Mouse (Mus musculus) lung, postnatal 0 days (tissue): Measurements from ENCODE around the gene Parvb. TPM values are rescaled to one million over a fixed set of nuclear protein-coding genes. Genes with fewer than 3 reads are reported as not detected.
A peak's percentile ranks its signal among the peaks of the same experiment; 100 is the strongest.

Source experiments
- ATAC-seq: fragments of 200-750 bp; cut with Nextera tagmentation; 2 replicates; pipeline ENCODE4 v1.8.0; 2017; ENCODE audit warnings: moderate library complexity
- DNase-seq: peaks from one replicate; pipeline ENCODE4 v3.0.0-alpha.2; 2016; ENCODE audit warnings: low spot score
- H3K27ac ChIP-seq: fragments of 300-500 bp; sonication (generic); 2 replicates; pipeline ENCODE4 v1.5.1; 2014; ENCODE audit warnings: antibody characterized with exemption, mild to moderate bottlenecking, low read length, mixed read lengths
- H3K27me3 ChIP-seq: fragments of 300-500 bp; sonication (generic); replicated peaks from 2 replicates; pipeline ENCODE4 v1.6.1; 2014; ENCODE audit warnings: low read length, mixed read lengths; ENCODE audit not compliant: insufficient read depth
- H3K36me3 ChIP-seq: fragments of 300-500 bp; sonication (generic); 2 replicates; pipeline ENCODE4 v1.6.1; 2014; ENCODE audit warnings: low read length, mixed read lengths; ENCODE audit not compliant: insufficient read depth
- H3K4me1 ChIP-seq: fragments of 300-500 bp; sonication (generic); 2 replicates; pipeline ENCODE4 v1.6.1; 2014; ENCODE audit warnings: antibody characterized with exemption, low read depth, low read length, mixed read lengths; ENCODE audit not compliant: insufficient read depth
- H3K4me2 ChIP-seq: fragments of 300-500 bp; sonication (generic); replicated peaks from 2 replicates; pipeline ENCODE4 v1.6.1; 2014; ENCODE audit warnings: low read depth, mild to moderate bottlenecking, low read length, moderate library complexity, mixed read lengths
- H3K4me3 ChIP-seq: fragments of 300-500 bp; sonication (generic); 2 replicates; pipeline ENCODE4 v1.5.1; 2014; ENCODE audit warnings: low read depth, low read length
- H3K9ac ChIP-seq: fragments of 300-500 bp; sonication (generic); replicated peaks from 2 replicates; pipeline ENCODE4 v1.6.1; 2014; ENCODE audit warnings: low read depth, mild to moderate bottlenecking
- H3K9me3 ChIP-seq: fragments of 300-500 bp; sonication (generic); 2 replicates; pipeline ENCODE4 v1.6.1; 2016; ENCODE audit warnings: low read length, mixed read lengths
- CTCF ChIP-seq: IDR thresholded peaks from 2 replicates; pipeline ENCODE4 v1.5.1; 2016; ENCODE audit warnings: antibody characterized with exemption, mild to moderate bottlenecking
- EP300 ChIP-seq: IDR thresholded peaks from 2 replicates; pipeline ENCODE4 v1.6.1; 2016; ENCODE audit warnings: antibody characterized with exemption, mild to moderate bottlenecking, control low read depth
- WGBS: fragments of 180-500 bp; shearing (Covaris S2); extraction: QIAGEN DNeasy Blood & Tissue Kit; methylation state at CpG from one replicate; pipeline ENCODE4 v1.1.7; 2014; 5-methylcytosine and 5-hydroxymethylcytosine counted together
- polyA plus RNA-seq: library from polyadenylated mRNA; unstranded; fragments of >200 nt; fragmentation: Nextera tagmentation; extraction: Ambion mirVana; gene quantifications from 2 replicates; pipeline ENCODE4 v1.2.1, GENCODE M21; 2015

Gene Parvb
- polyA plus RNA-seq, 1 experiment from 2014 or later = 8.5 TPM

DNA sequence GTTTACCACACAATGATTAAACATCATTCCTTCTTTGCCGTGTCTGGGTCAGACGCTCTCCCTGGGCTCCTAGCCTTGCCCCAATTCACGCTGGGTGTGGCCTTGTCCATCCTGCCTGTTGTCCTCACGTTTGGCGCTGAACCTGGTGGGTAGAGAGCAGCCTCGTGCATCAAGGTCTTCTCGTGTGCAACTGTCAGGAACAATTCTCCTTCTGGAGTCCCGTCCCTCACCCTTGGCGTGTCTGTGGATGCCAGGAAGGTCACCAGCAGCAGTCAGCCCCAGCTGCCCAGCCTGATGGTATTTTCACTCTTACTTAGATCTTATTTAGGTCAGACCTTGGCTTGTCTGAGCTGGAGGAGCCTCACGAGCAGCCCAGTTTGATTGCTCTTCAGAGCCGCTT lies 33.3 kb downstream of the Parvb start:
- DNase-seq = no peak
- no peaks in the 10 kb centered on the region for H3K9me3 ChIP-seq
- ATAC-seq = no peak
- no peak overlapping the region for H3K4me3 ChIP-seq
- no peak overlapping the region for H3K27ac ChIP-seq
- no peak overlapping the region for H3K9ac ChIP-seq
- no peaks in the 10 kb centered on the region for H3K4me1 ChIP-seq
- H3K4me2 ChIP-seq = no peak overlapping the region
- no peak for TF ChIP-seq EP300
- no peak for TF ChIP-seq CTCF
- 54% methylated on average over 11 of the region's 11 CpGs for WGBS
- no peaks in the 10 kb centered on the region for H3K27me3 ChIP-seq
- no peaks in the 10 kb centered on the region for H3K36me3 ChIP-seq

- no peaks in the 10 kb centered on the region for H3K27me3 ChIP-seq
- no peak overlapping the region for H3K9ac ChIP-seq
- no peak overlapping the region for H3K4me3 ChIP-seq
- H3K9me3 ChIP-seq = no peaks in the 10 kb centered on the region
- TF ChIP-seq EP300 (no peak), CTCF (no peak)
- no peaks in the 10 kb centered on the region for H3K4me1 ChIP-seq
- WGBS = 68% methylated on average over 4 of the region's 4 CpGs
- H3K27ac ChIP-seq = no peak overlapping the region
- DNase-seq (no peak), ATAC-seq (no peak)
- no peaks in the 10 kb centered on the region for H3K36me3 ChIP-seq
- no peak overlapping the region for H3K4me2 ChIP-seq
Measured at GRCm38 (mm10) chr15:84266290-84266689, 34.4 kb downstream of the Parvb start.

GRCm38 (mm10) chr15:84267720-84268260 lies 35.9 kb downstream of the Parvb start:
- no peak for ATAC-seq
- no peaks in the 10 kb centered on the region for H3K36me3 ChIP-seq
- no peak for TF ChIP-seq EP300
- no peak for TF ChIP-seq CTCF
- WGBS = 81% methylated on average over 11 of the region's 11 CpGs
- H3K27ac ChIP-seq = no peak overlapping the region
- no peaks in the 10 kb centered on the region for H3K27me3 ChIP-seq
- H3K4me2 ChIP-seq = no peak overlapping the region
- H3K9ac ChIP-seq = no peak overlapping the region
- DNase-seq = no peak
- H3K4me1 ChIP-seq = no peaks in the 10 kb centered on the region
- no peaks in the 10 kb centered on the region for H3K9me3 ChIP-seq
- no peak overlapping the region for H3K4me3 ChIP-seq

DNA sequence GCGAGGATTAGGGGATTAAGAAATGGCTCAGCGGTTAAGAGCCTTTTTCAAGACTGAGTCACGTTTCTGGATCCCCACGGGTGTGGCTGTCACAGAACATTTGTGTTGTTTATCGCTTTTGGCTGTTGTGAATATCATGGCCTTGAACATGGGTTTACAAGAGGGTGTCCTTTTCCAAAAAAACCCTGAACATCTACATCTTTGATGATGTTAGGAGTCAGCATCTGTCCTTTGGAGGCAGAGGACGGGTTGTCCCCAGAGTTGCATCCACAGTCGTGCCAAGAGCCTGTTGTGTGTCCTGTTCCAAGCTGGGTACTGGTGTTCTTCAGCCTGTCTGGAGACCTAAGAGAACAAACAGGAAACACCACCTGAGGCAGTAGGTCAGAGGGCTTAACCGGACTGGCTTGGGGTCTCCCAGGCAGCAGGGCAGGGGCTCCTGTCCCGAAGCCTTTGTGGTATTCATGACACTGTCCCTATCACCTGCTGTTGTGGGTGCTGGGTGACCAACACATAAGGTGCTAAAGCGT lies 37.3 kb downstream of the Parvb start:
- peak; percentile 39 for ATAC-seq
- no peak overlapping the region for H3K4me2 ChIP-seq
- DNase-seq = peak; percentile 19
- TF ChIP-seq CTCF = no peak
- TF ChIP-seq EP300 = peak; percentile 45; the same call in 1 of the 2 replicates
- no peak overlapping the region for H3K9ac ChIP-seq
- no peaks in the 10 kb centered on the region for H3K27me3 ChIP-seq
- 82% methylated on average over 10 of the region's 10 CpGs for WGBS
- no peaks in the 10 kb centered on the region for H3K4me1 ChIP-seq
- no peaks in the 10 kb centered on the region for H3K36me3 ChIP-seq
- no peak overlapping the region for H3K27ac ChIP-seq
- H3K9me3 ChIP-seq = no peaks in the 10 kb centered on the region
- H3K4me3 ChIP-seq = no peak overlapping the region

- TF ChIP-seq EP300 (no peak), CTCF (no peak)
- DNase-seq (no peak), ATAC-seq (no peak)
- H3K27ac ChIP-seq = no peak overlapping the region
- H3K27me3 ChIP-seq = no peaks in the 10 kb centered on the region
- H3K9ac ChIP-seq = no peak overlapping the region
- H3K9me3 ChIP-seq = no peaks in the 10 kb centered on the region
- no peak overlapping the region for H3K4me3 ChIP-seq
- no peak overlapping the region for H3K4me2 ChIP-seq
- H3K36me3 ChIP-seq = no peaks in the 10 kb centered on the region
- WGBS = 72% methylated on average over 5 of the region's 5 CpGs
- no peaks in the 10 kb centered on the region for H3K4me1 ChIP-seq
Measured at GRCm38 (mm10) chr15:84270032-84270431, 38.2 kb downstream of the Parvb start.

DNA sequence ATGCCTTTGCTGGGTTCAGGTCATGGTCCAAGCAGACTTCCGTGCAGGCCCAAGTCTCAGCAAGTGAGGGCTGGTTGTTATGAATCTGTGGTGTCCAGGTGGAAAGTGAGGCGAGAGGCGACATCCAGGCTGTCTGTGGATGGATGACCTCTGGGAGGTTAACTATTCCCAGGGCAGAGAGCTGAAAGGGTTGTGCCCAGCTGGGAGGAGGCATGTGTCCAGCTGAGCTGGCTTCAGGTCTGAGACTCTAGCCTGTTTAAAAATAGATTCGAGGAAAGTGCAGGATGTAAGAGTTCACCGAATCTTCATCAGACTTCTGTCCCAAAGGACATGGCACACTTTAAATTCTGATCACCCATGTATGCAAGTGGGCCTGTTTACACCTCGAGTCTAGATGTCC lies 38.6 kb downstream of the Parvb start:
- WGBS = 71% methylated on average over 6 of the region's 6 CpGs
- Histone ChIP-seq H3K4me1 (no peaks in the 10 kb centered on the region), H3K36me3 (no peaks in the 10 kb centered on the region), H3K27ac (no peak overlapping the region), H3K4me3 (no peak overlapping the region), H3K4me2 (no peak overlapping the region), H3K27me3 (no peaks in the 10 kb centered on the region), H3K9me3 (no peaks in the 10 kb centered on the region), H3K9ac (no peak overlapping the region)
- no peak for TF ChIP-seq EP300
- no peak for TF ChIP-seq CTCF
- ATAC-seq (no peak), DNase-seq (no peak)

GRCm38 (mm10) chr15:84276066-84276465 lies 44.2 kb downstream of the Parvb start:
- no peak overlapping the region for H3K9ac ChIP-seq
- no peak for TF ChIP-seq CTCF
- no peak for TF ChIP-seq EP300
- no peaks in the 10 kb centered on the region for H3K9me3 ChIP-seq
- ATAC-seq (no peak), DNase-seq (no peak)
- no peaks in the 10 kb centered on the region for H3K27me3 ChIP-seq
- no peak overlapping the region for H3K4me3 ChIP-seq
- H3K27ac ChIP-seq = no peak overlapping the region
- no peak overlapping the region for H3K4me2 ChIP-seq
- H3K36me3 ChIP-seq = no peaks in the 10 kb centered on the region
- H3K4me1 ChIP-seq = no peaks in the 10 kb centered on the region
- WGBS = 72% methylated on average over 4 of the region's 4 CpGs
